Mouse (Mus musculus) brown adipose tissue, adult 24 weeks (tissue): ENCODE measurements around the gene Fam78b. TPM values are rescaled to one million over a fixed set of nuclear protein-coding genes. Genes with fewer than 3 reads are reported as not detected.

Experiments
- H3K27ac ChIP-seq: fragments of 200-500 bp; replicated peaks from 2 replicates; pipeline ENCODE4 v1.5.1; 2012; ENCODE audit warnings: low read depth, mild to moderate bottlenecking, low read length
- H3K4me1 ChIP-seq: fragments of 200-500 bp; 2 replicates; pipeline ENCODE4 v1.6.1; 2012; ENCODE audit warnings: low read length, mixed read lengths; ENCODE audit not compliant: control insufficient read depth, insufficient read depth, insufficient read length
- H3K4me3 ChIP-seq: fragments of 200-500 bp; 2 replicates; pipeline ENCODE4 v1.5.1; 2012; ENCODE audit warnings: low read depth, mild to moderate bottlenecking, low read length, moderate library complexity; ENCODE audit not compliant: insufficient read depth
- polyA plus RNA-seq: library from polyadenylated mRNA; stranded (reverse); fragments of >200 nt; gene quantifications from 2 replicates; pipeline ENCODE4 v1.2.4, GENCODE M21; 2012; ENCODE audit not compliant: missing spikeins, insufficient read depth, insufficient read length

Gene Fam78b
- polyA plus RNA-seq, 1 experiment = 8.0 TPM

- Histone ChIP-seq H3K4me3 (no peak overlapping the region), H3K27ac (no peak overlapping the region), H3K4me1 (no peaks in the 10 kb centered on the region)
These were observed 97.5 kb downstream of the Fam78b start for GRCm38 (mm10) chr1:167098741-167099140.

GRCm38 (mm10) chr1:167102046-167102445, 100.8 kb downstream of the Fam78b start:
- H3K4me1 ChIP-seq = no peaks in the 10 kb centered on the region
- H3K27ac ChIP-seq = no peak overlapping the region
- H3K4me3 ChIP-seq = no peak overlapping the region

DNA sequence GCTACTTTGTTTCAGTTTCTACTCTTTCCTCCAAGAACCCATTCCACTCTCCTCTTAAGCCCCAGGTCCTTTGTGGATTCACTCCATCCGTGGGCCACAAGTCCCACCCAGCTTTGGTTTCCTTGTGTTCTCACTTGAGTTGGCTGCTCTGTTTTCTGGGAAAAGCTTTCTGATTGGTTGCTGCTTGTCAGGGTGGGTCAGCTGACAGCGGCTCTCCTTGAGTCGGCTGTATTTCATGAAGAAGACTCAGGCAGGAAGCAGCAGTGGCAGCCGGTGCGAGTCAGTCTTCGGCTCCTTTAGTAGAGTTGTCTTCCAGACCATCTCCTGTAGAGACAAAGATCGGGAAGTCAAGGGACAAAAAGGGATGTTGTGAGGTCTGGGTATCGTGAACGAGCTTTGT, 101.3 kb downstream of the Fam78b start:
- Histone ChIP-seq H3K4me3 (no peak overlapping the region), H3K27ac (no peak overlapping the region), H3K4me1 (no peaks in the 10 kb centered on the region)

- H3K27ac ChIP-seq = no peak overlapping the region
- no peaks in the 10 kb centered on the region for H3K4me1 ChIP-seq
- H3K4me3 ChIP-seq = no peak overlapping the region
These were observed 103.9 kb downstream of the Fam78b start for GRCm38 (mm10) chr1:167104956-167105626.

GRCm38 (mm10) chr1:167105916-167106315, 104.7 kb downstream of the Fam78b start:
- no peak overlapping the region for H3K27ac ChIP-seq
- no peaks in the 10 kb centered on the region for H3K4me1 ChIP-seq
- H3K4me3 ChIP-seq = no peak overlapping the region

DNA sequence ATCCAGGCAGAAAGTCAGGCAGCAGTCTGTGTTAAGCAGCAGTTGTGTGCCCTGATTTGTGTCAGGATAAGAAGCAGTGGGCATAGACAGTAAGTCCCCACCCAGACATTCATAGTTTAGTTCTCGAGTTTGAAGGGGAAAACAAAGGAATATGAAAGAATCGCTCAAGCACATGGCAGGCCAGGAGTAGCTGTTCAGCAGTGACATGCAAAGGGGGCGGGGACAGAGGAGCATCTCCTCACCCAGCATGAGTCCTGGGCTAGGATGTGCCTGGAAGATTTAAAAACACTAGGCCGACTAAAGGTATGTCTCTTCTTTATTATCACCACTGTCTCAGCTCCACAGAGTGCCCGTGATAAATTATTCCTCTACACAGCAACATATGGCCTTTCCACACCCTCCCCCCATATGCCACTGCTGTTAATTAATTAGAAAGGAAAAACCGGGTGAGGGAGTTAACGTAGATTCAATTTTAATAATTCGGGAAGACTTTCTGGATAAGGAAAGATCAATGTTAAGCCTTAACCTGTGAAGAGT, 107.8 kb downstream of the Fam78b start:
- no peak overlapping the region for H3K4me3 ChIP-seq
- no peak overlapping the region for H3K27ac ChIP-seq
- H3K4me1 ChIP-seq = no peaks in the 10 kb centered on the region

GRCm38 (mm10) chr1:167114363-167115050, 113.3 kb downstream of the Fam78b start:
- Histone ChIP-seq H3K4me1 (no peaks in the 10 kb centered on the region), H3K27ac (no peak overlapping the region), H3K4me3 (no peak overlapping the region)

GRCm38 (mm10) chr1:167115121-167115520, 113.9 kb downstream of the Fam78b start:
- H3K27ac ChIP-seq = no peak overlapping the region
- H3K4me3 ChIP-seq = no peak overlapping the region
- no peaks in the 10 kb centered on the region for H3K4me1 ChIP-seq

GRCm38 (mm10) chr1:167116733-167117132, 115.5 kb downstream of the Fam78b start:
- Histone ChIP-seq H3K4me3 (no peak overlapping the region), H3K4me1 (no peaks in the 10 kb centered on the region), H3K27ac (no peak overlapping the region)

DNA sequence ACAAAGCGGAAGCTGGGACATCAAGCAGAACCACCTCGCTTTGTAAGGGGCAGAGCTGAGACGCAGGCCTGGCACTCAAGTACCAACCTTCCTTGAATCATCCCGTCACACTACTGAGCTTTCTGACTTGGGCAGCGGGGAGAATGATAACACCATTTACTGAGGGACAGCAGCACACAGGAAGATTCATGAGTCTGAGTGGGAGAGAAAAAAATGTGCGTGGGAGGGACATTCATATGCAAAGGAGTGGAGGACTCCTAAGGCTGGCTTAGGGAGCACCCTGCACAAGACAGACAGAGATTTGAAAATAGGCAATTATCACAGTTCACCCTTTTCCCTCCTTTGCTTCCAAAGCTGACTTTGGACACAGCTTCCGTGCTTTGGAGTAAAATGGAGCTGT, 117.8 kb downstream of the Fam78b start:
- Histone ChIP-seq H3K4me1 (no peaks in the 10 kb centered on the region), H3K4me3 (no peak overlapping the region), H3K27ac (no peak overlapping the region)

DNA sequence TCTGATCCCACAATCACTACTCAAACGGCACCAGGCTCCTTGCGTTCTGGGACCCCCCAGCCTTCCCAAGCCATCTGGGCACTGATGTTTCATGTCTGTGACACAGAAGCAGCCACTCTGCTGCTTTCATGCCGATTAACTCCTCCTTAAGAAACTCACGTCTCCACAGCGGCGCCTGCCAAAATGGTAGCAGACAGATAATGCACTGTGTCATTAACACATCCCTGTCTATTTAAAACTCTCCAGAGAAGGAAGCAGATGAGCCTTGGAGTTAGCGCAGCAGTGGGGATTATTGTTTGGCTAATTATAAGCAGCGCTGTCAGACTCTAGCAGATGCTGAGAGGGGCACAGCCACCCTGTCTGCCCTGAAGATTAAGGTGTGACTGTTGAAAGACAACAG, 118.2 kb downstream of the Fam78b start:
- Histone ChIP-seq H3K4me3 (no peak overlapping the region), H3K4me1 (no peaks in the 10 kb centered on the region), H3K27ac (no peak overlapping the region)

- no peak overlapping the region for H3K4me3 ChIP-seq
- no peak overlapping the region for H3K27ac ChIP-seq
- no peaks in the 10 kb centered on the region for H3K4me1 ChIP-seq
These were observed 121.2 kb downstream of the Fam78b start for GRCm38 (mm10) chr1:167122436-167122835.

DNA sequence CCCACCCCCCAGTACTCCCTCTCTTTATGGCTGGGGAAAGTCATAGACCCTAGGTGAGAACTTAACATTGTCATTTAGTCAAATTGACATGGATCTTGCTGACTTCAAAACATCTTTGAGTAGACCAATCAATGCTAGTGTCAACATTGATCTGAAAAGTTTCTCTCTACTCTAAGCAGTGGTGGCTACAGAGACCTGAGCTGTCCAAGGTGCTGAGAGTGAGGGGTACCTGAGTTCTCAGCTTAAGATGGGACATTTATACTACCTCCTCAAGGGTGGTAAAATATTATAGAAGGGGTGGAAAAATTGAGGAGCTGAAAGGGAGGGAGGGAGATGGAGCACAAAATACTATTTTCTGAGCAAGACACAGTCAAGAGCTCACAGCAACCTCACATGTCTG, 122.3 kb downstream of the Fam78b start:
- H3K4me1 ChIP-seq = no peaks in the 10 kb centered on the region
- no peak overlapping the region for H3K27ac ChIP-seq
- no peak overlapping the region for H3K4me3 ChIP-seq

- H3K4me1 ChIP-seq = no peaks in the 10 kb centered on the region
- no peak overlapping the region for H3K4me3 ChIP-seq
- no peak overlapping the region for H3K27ac ChIP-seq
These were observed 124.7 kb downstream of the Fam78b start for GRCm38 (mm10) chr1:167125870-167126269.

DNA sequence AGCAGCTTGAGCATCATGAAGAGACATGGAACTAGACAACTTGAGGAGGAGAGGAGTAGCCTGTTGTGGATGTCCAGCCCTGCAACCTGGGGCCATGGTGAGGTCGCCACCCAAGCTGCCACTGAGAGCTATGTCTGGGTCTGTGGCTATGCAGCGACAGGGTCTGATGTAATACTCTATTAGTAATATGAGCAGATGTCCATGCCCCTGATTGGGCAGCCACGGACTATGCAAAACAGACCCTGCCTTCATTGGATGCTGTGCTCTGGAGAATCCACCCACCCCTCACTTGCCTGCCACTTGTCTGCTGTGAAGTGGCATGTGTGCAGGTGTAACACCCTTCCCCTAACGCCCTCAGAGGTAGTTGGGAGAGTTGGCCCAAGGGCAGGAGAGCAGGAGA, 125.1 kb downstream of the Fam78b start:
- Histone ChIP-seq H3K27ac (no peak overlapping the region), H3K4me3 (no peak overlapping the region), H3K4me1 (no peaks in the 10 kb centered on the region)

DNA sequence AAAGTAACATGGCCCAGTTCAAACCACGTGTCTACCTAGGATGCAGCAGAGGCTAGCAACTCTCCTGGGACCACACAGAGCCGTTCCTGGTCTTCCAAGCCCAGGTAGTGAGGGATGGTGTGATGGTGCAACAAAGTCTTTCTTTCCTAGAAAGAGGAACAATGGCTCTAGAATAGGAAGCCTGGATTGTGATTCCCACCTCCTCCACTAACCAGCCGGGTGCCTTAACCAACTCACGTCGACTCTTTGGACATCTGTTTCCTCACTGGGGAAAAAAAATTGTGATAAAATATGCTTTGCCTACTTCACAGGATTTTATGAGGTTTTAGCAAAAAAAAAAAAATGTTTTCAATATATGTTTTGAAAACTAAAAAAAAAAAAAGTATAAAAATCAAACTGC, 134.5 kb downstream of the Fam78b start:
- H3K27ac ChIP-seq = no peak overlapping the region

More for the DNA sequence above, 134.5 kb downstream of the Fam78b start:
- Histone ChIP-seq H3K4me1 (no peaks in the 10 kb centered on the region), H3K4me3 (no peak overlapping the region)
